Mouse (Mus musculus): ENCODE data around the gene Agk.

GRCm38 (mm10) chr6:40434697-40435096 lies 109.7 kb downstream of the Agk start:
- no peak for TF ChIP-seq CTCF (conservative IDR thresholded peaks at IDR 0.05; ENCODE audit: low read length)
- TF ChIP-seq NANOG (IDR thresholded peaks at IDR 0.05; ENCODE audit: borderline replicate concordance, low read length): no peak; the same call in 1 of the 2 replicates
- no peak for TF ChIP-seq POU5F1 (IDR thresholded peaks at IDR 0.05; ENCODE audit: borderline replicate concordance, low read length)
